Mouse (Mus musculus): ENCODE results near the gene Dgkb. TPM values are rescaled to one million over a fixed set of nuclear protein-coding genes. Genes with fewer than 3 reads are reported as not detected.

The Dgkb gene
- polyA plus RNA-seq, 1 experiment from 2014 or later, result 5.1 TPM

- no peaks in the 10 kb centered on the region for H3K9me3 ChIP-seq (ENCODE audit: control insufficient read depth, low read length)
- 93% methylated on average over 3 of the region's 3 CpGs for WGBS
- DNase-seq, result no peak
These were observed 782.8 kb downstream of the Dgkb start for GRCm38 (mm10) chr12:38600165-38600845.

DNA sequence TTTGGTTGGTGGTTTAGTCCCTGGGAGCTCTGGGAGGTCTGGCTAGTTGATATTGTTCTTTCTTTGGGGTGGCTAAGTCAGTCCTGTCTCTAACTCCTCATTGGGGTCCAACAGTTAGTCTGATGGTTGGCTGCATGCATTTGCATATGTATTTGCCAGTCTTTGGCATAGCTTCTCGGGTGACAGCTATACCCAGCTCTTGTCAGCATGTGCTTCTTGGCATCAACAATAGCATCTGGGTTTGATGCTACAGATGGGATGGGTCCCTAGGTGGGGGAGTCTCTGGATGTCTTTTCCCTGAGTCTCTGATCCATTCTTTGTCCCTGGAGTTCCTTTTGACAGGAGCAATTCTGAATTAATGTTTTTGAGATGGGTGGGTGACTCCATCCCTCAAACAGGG, 790.6 kb downstream of the Dgkb start:
- no peaks in the 10 kb centered on the region for H3K27me3 ChIP-seq (ENCODE audit: control insufficient read depth, insufficient read depth, low read length)
- ATAC-seq (ENCODE audit: low FRiP score, low TSS enrichment) (no peak; the same call in 1 of the 2 replicates), DNase-seq (no peak)
- H3K4me2 ChIP-seq (ENCODE audit: low read length), result no peak overlapping the region
- H3K4me1 ChIP-seq (ENCODE audit: control insufficient read depth, insufficient read depth, low read length), result no peaks in the 10 kb centered on the region
- no peaks in the 10 kb centered on the region for H3K36me3 ChIP-seq (ENCODE audit: control insufficient read depth, insufficient read depth, low read length)
- WGBS, result 53% methylated on average over 1 of the region's 1 CpGs
- no peak overlapping the region for H3K27ac ChIP-seq (replicated peaks; ENCODE audit: low read depth, low read length)
- H3K9me3 ChIP-seq (ENCODE audit: control insufficient read depth, low read length), result no peaks in the 10 kb centered on the region
- H3K4me3 ChIP-seq (replicated peaks; ENCODE audit: low read depth, low read length), result no peak overlapping the region
- H3K9ac ChIP-seq (replicated peaks; ENCODE audit: low read length), result no peak overlapping the region

More at GRCm38 (mm10) chr12:38600165-38600845, 782.8 kb downstream of the Dgkb start:
- Histone ChIP-seq H3K9ac (replicated peaks; ENCODE audit: low read length) (no peak overlapping the region), H3K36me3 (ENCODE audit: control insufficient read depth, insufficient read depth, low read length) (no peaks in the 10 kb centered on the region), H3K4me1 (ENCODE audit: control insufficient read depth, insufficient read depth, low read length) (no peaks in the 10 kb centered on the region), H3K27ac (replicated peaks; ENCODE audit: low read depth, low read length) (no peak overlapping the region), H3K27me3 (ENCODE audit: control insufficient read depth, insufficient read depth, low read length) (no peaks in the 10 kb centered on the region), H3K4me3 (replicated peaks; ENCODE audit: low read depth, low read length) (no peak overlapping the region), H3K4me2 (ENCODE audit: low read length) (no peak overlapping the region)
- no peak for ATAC-seq (ENCODE audit: low FRiP score, low TSS enrichment)

- 70% methylated on average over 3 of the region's 3 CpGs for WGBS
- H3K36me3 ChIP-seq (ENCODE audit: control insufficient read depth, insufficient read depth, low read length), result no peaks in the 10 kb centered on the region
These were observed 850.7 kb downstream of the Dgkb start for GRCm38 (mm10) chr12:38668265-38668664.

More at GRCm38 (mm10) chr12:38668265-38668664, 850.7 kb downstream of the Dgkb start:
- ATAC-seq (ENCODE audit: low FRiP score, low TSS enrichment), result no peak
- H3K4me3 ChIP-seq (replicated peaks; ENCODE audit: low read depth, low read length), result no peak overlapping the region
- no peaks in the 10 kb centered on the region for H3K9me3 ChIP-seq (ENCODE audit: control insufficient read depth, low read length)
- H3K27me3 ChIP-seq (ENCODE audit: control insufficient read depth, insufficient read depth, low read length), result no peaks in the 10 kb centered on the region
- H3K27ac ChIP-seq (replicated peaks; ENCODE audit: low read depth, low read length), result no peak overlapping the region
- no peak overlapping the region for H3K4me2 ChIP-seq (ENCODE audit: low read length)
- no peak overlapping the region for H3K9ac ChIP-seq (replicated peaks; ENCODE audit: low read length)
- H3K4me1 ChIP-seq (ENCODE audit: control insufficient read depth, insufficient read depth, low read length), result no peaks in the 10 kb centered on the region
- no peak for DNase-seq
